Mouse (Mus musculus): Measurements from ENCODE around the gene Hgd. TPM values are rescaled to one million over a fixed set of nuclear protein-coding genes. Genes with fewer than 3 reads are reported as not detected.

The Hgd gene
- polyA plus RNA-seq, 1 experiment from 2014 or later: 0.34 TPM

DNA sequence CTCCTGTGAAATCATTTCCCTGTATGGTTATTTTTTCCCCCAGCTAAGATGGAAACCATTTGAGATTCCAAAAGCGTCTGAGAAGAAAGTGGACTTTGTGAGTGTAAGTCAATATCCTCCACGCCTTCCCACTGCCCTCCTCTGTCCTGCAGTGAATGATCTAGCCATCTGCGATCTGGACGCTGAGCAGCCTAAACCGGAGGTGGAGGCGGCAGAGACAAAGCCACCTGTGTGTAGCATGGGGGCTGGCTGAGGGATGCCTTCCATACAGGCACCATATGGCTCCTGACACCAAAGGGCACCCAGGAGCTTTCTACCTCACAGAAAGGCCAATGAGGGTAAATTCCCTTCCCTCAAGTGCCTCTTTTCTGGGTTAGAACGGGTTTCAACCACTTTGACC is 31.1 kb downstream of the Hgd start:
- Histone ChIP-seq H3K4me3 (ENCODE audit: low read depth, low read length) (no peak overlapping the region), H3K27ac (ENCODE audit: low read length) (no peak overlapping the region), H3K36me3 (ENCODE audit: control insufficient read depth, insufficient read depth, low read length) (no peaks in the 10 kb centered on the region), H3K9ac (ENCODE audit: low read depth, low read length) (no peak overlapping the region), H3K4me1 (ENCODE audit: control insufficient read depth, insufficient read depth, low read length) (peaks cover 14% of the 10 kb centered on the region), H3K9me3 (replicated peaks; ENCODE audit: control insufficient read depth, low read length, poor library complexity, severe bottlenecking) (no peaks in the 10 kb centered on the region), H3K4me2 (ENCODE audit: low read length) (no peak overlapping the region), H3K27me3 (ENCODE audit: control insufficient read depth, insufficient read depth, low read depth, low read length) (no peaks in the 10 kb centered on the region)
- 81% methylated on average over 7 of the region's 7 CpGs for WGBS
- no peak for ATAC-seq

DNA sequence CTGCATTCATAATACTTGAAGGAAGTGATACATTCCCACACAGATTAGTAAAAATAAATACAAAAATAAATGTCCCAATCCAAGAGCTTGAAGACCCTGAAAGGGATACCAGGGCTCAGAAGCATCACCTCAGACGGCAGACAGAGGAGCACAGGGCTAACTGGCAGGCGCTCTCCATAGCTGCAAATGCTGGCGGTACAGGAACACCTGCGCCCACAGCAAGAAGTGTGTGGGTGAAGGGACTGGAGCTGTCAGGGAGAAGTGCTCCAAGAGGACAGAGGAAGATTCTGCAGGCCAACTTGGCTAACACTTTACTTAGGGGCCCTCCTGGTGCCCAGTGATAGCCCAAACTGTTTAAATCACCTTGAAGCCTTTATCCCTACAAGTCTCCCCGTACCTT is 32.1 kb downstream of the Hgd start:
- ATAC-seq: no peak
- H3K9me3 ChIP-seq (replicated peaks; ENCODE audit: control insufficient read depth, low read length, poor library complexity, severe bottlenecking): no peaks in the 10 kb centered on the region
- H3K4me1 ChIP-seq (ENCODE audit: control insufficient read depth, insufficient read depth, low read length): peaks cover 14% of the 10 kb centered on the region
- no peaks in the 10 kb centered on the region for H3K27me3 ChIP-seq (ENCODE audit: control insufficient read depth, insufficient read depth, low read depth, low read length)
- H3K36me3 ChIP-seq (ENCODE audit: control insufficient read depth, insufficient read depth, low read length): no peaks in the 10 kb centered on the region
- no peak overlapping the region for H3K9ac ChIP-seq (ENCODE audit: low read depth, low read length)
- H3K27ac ChIP-seq (ENCODE audit: low read length): no peak overlapping the region
- WGBS: 89% methylated on average over 5 of the region's 5 CpGs
- no peak overlapping the region for H3K4me3 ChIP-seq (ENCODE audit: low read depth, low read length)
- H3K4me2 ChIP-seq (ENCODE audit: low read length): no peak overlapping the region

DNA sequence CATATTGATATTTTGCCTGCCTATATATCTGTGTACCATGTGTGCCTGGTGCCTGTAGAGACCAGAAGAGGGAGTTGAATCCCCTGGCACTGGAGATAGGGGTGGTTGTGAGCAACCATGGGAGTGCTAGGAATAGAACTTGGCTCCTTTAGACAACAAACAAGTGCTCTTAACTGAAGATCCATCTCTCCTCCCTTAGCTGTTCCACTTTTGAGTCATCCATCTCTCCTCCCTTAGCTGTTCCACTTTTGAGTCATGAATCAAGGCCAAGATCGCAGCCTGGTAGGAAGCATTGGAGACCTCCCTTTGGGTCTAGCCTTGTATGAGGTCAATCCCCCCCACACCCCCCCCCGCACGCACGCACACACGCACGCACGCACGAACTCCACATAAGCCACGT is 34.6 kb downstream of the Hgd start:
- ATAC-seq: no peak
- 87% methylated on average over 9 of the region's 9 CpGs for WGBS
- H3K4me1 ChIP-seq (ENCODE audit: control insufficient read depth, insufficient read depth, low read length): peaks cover 18% of the 10 kb centered on the region

DNA sequence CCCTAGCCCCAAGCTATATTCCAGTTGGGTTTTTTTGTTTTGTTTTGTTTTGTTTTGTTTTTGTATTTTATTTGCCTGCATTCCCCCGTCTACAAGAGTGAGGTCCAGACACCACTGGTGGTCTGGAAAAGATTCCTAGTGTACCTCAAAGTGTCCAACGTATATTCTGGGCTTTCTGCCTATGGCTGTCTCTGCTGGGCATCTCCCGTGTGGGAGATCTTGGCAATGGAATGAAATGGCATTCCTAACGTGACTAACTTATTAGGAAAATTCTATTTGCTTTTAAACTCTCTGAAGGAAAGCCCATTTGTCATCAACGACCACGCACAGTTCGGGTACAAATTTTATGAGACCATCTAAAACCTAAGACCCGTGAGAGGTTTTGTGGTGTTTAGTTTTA is 35.5 kb downstream of the Hgd start:
- no peaks in the 10 kb centered on the region for H3K27me3 ChIP-seq (ENCODE audit: control insufficient read depth, insufficient read depth, low read depth, low read length)
- H3K4me1 ChIP-seq (ENCODE audit: control insufficient read depth, insufficient read depth, low read length): peaks cover 12% of the 10 kb centered on the region
- no peak overlapping the region for H3K9ac ChIP-seq (ENCODE audit: low read depth, low read length)
- H3K9me3 ChIP-seq (replicated peaks; ENCODE audit: control insufficient read depth, low read length, poor library complexity, severe bottlenecking): no peaks in the 10 kb centered on the region
- no peaks in the 10 kb centered on the region for H3K36me3 ChIP-seq (ENCODE audit: control insufficient read depth, insufficient read depth, low read length)
- H3K4me3 ChIP-seq (ENCODE audit: low read depth, low read length): no peak overlapping the region
- H3K4me2 ChIP-seq (ENCODE audit: low read length): no peak overlapping the region
- H3K27ac ChIP-seq (ENCODE audit: low read length): no peak overlapping the region
- WGBS: 74% methylated on average over 8 of the region's 8 CpGs
- ATAC-seq: no peak

More for the DNA sequence above, 34.6 kb downstream of the Hgd start:
- Histone ChIP-seq H3K27ac (ENCODE audit: low read length) (no peak overlapping the region), H3K4me3 (ENCODE audit: low read depth, low read length) (no peak overlapping the region), H3K4me2 (ENCODE audit: low read length) (no peak overlapping the region), H3K36me3 (ENCODE audit: control insufficient read depth, insufficient read depth, low read length) (no peaks in the 10 kb centered on the region), H3K9ac (ENCODE audit: low read depth, low read length) (no peak overlapping the region), H3K9me3 (replicated peaks; ENCODE audit: control insufficient read depth, low read length, poor library complexity, severe bottlenecking) (no peaks in the 10 kb centered on the region), H3K27me3 (ENCODE audit: control insufficient read depth, insufficient read depth, low read depth, low read length) (no peaks in the 10 kb centered on the region)

DNA sequence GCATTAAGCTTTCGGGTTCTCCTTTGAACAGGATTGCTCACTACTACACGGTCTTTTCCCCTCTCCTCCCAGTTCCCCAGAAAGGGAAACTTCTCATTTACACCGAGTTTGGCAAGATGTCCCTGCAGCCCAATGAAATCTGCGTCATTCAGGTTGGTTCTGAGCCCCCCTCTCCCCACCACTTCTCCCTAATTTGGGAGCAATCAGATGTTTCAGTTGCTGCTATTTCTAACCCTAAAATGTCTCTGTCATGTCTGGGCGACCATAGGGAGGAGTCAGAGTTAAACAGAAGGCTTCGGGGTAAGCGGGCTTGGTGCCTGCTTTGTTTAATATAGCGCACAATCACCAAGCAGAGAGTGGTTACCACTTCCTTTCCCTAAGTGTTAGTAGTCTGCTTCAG is 36.2 kb downstream of the Hgd start:
- no peak overlapping the region for H3K4me3 ChIP-seq (ENCODE audit: low read depth, low read length)
- no peak overlapping the region for H3K9ac ChIP-seq (ENCODE audit: low read depth, low read length)
- ATAC-seq: no peak
- 73% methylated on average over 8 of the region's 8 CpGs for WGBS
- no peak overlapping the region for H3K4me2 ChIP-seq (ENCODE audit: low read length)
- peaks cover 9% of the 10 kb centered on the region for H3K4me1 ChIP-seq (ENCODE audit: control insufficient read depth, insufficient read depth, low read length)
- H3K36me3 ChIP-seq (ENCODE audit: control insufficient read depth, insufficient read depth, low read length): no peaks in the 10 kb centered on the region
- H3K9me3 ChIP-seq (replicated peaks; ENCODE audit: control insufficient read depth, low read length, poor library complexity, severe bottlenecking): no peaks in the 10 kb centered on the region
- no peaks in the 10 kb centered on the region for H3K27me3 ChIP-seq (ENCODE audit: control insufficient read depth, insufficient read depth, low read depth, low read length)
- no peak overlapping the region for H3K27ac ChIP-seq (ENCODE audit: low read length)

DNA sequence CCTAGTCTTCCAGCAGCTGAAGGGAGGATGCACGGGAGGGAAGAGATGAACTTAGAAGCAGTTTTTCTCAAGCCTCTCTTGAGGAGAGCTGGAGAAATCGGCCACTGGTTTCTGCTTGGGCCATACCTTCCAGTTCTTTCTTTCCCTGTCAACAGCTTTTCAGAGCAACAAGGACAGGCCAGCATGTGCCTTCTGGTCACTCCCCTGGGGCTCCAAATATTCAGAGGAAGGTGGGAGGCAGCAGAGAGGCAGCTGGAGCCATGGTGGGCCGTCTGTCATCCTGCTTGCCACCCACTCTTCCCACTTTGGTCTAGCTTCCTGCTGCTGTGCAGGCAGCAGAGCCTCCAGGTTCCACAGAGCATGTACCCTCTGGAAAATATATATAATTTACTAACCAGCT is 37.7 kb downstream of the Hgd start:
- Histone ChIP-seq H3K27me3 (ENCODE audit: control insufficient read depth, insufficient read depth, low read depth, low read length) (no peaks in the 10 kb centered on the region), H3K27ac (ENCODE audit: low read length) (no peak overlapping the region), H3K4me1 (ENCODE audit: control insufficient read depth, insufficient read depth, low read length) (peaks cover 12% of the 10 kb centered on the region), H3K4me2 (ENCODE audit: low read length) (no peak overlapping the region), H3K9ac (ENCODE audit: low read depth, low read length) (no peak overlapping the region), H3K4me3 (ENCODE audit: low read depth, low read length) (no peak overlapping the region), H3K36me3 (ENCODE audit: control insufficient read depth, insufficient read depth, low read length) (no peaks in the 10 kb centered on the region), H3K9me3 (replicated peaks; ENCODE audit: control insufficient read depth, low read length, poor library complexity, severe bottlenecking) (no peaks in the 10 kb centered on the region)
- WGBS: 24% methylated on average over 3 of the region's 3 CpGs
- no peak for ATAC-seq

DNA sequence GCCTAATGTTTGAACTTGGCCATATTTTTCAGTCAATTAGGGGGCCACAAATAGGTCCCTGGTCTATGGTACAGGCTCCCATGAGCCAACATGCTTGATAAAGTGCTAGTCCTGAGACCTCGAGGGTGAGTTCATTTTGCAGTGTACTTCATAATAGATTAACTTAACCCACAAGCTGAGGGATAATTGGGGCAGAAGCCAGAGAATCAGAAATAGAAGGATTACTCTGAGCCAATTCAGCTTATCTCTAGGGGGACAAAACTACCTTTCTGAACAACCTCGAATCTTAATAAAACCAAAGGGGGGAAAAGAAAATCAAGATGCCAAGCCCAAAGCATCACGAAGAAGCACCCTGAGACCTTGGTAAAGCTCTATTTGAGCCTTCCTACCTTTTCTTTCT is 42.5 kb downstream of the Hgd start:
- H3K4me2 ChIP-seq (ENCODE audit: low read length): no peak overlapping the region
- no peaks in the 10 kb centered on the region for H3K9me3 ChIP-seq (replicated peaks; ENCODE audit: control insufficient read depth, low read length, poor library complexity, severe bottlenecking)
- 42% methylated on average over 3 of the region's 3 CpGs for WGBS
- no peak overlapping the region for H3K9ac ChIP-seq (ENCODE audit: low read depth, low read length)
- peaks cover 16% of the 10 kb centered on the region for H3K4me1 ChIP-seq (ENCODE audit: control insufficient read depth, insufficient read depth, low read length)
- H3K27ac ChIP-seq (ENCODE audit: low read length): no peak overlapping the region
- ATAC-seq: no peak
- H3K36me3 ChIP-seq (ENCODE audit: control insufficient read depth, insufficient read depth, low read length): no peaks in the 10 kb centered on the region
- H3K27me3 ChIP-seq (ENCODE audit: control insufficient read depth, insufficient read depth, low read depth, low read length): no peaks in the 10 kb centered on the region
- no peak overlapping the region for H3K4me3 ChIP-seq (ENCODE audit: low read depth, low read length)

DNA sequence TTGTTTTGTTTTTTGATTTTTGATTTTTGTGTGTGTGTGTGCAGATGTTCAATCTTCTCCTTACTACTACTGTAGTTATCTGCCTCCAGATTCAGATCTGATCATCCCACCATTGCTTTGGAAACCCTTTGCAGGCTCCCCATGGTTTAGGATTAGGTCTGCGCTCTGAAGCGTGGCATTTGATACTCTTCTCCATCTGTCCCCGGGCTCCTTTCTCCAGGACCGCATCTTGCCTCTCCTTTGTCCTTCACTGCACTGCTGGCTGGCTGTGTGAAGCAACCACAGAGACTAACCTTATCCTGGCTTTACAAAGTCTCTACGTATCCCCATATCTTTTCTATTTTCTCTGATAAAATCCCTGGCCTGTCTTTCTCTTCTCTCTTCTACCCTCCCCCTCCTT is 43.0 kb downstream of the Hgd start:
- Histone ChIP-seq H3K27ac (ENCODE audit: low read length) (no peak overlapping the region), H3K4me3 (ENCODE audit: low read depth, low read length) (no peak overlapping the region), H3K4me1 (ENCODE audit: control insufficient read depth, insufficient read depth, low read length) (peaks cover 13% of the 10 kb centered on the region), H3K9me3 (replicated peaks; ENCODE audit: control insufficient read depth, low read length, poor library complexity, severe bottlenecking) (no peaks in the 10 kb centered on the region), H3K9ac (ENCODE audit: low read depth, low read length) (no peak overlapping the region), H3K4me2 (ENCODE audit: low read length) (no peak overlapping the region), H3K27me3 (ENCODE audit: control insufficient read depth, insufficient read depth, low read depth, low read length) (no peaks in the 10 kb centered on the region), H3K36me3 (ENCODE audit: control insufficient read depth, insufficient read depth, low read length) (no peaks in the 10 kb centered on the region)
- ATAC-seq: no peak
- WGBS: 22% methylated on average over 5 of the region's 5 CpGs

DNA sequence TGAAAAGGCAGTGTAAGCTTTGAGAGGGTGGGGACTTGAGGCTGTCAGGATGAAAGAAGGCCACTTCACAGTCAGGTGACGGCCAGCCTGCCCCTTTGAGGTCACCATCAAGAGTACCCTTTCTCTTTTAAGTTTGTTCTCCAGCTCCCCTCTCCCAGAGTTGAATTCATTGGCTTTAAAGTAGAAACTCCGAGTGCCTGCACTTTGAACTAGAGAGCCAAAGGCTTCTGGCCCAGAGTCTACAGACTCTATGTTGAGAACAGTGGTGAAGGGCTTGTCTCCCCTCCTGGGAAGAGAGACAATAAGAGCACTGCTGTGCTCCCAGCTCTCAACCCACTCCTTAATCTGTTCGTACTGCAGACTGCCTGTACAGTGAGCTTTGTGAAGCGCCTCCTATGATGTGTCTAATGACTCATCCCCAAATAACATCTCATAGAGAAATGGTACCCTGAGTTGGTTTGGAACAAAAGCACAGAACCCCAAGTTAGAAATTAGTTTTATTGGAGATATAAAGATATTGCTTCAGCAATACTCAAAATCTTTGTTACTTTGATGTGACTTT is 46.5 kb downstream of the Hgd start:
- 38% methylated on average over 4 of the region's 4 CpGs for WGBS
- Histone ChIP-seq H3K4me2 (ENCODE audit: low read length) (no peak overlapping the region), H3K9ac (ENCODE audit: low read depth, low read length) (no peak overlapping the region), H3K4me1 (ENCODE audit: control insufficient read depth, insufficient read depth, low read length) (peaks cover 13% of the 10 kb centered on the region), H3K36me3 (ENCODE audit: control insufficient read depth, insufficient read depth, low read length) (no peaks in the 10 kb centered on the region), H3K27me3 (ENCODE audit: control insufficient read depth, insufficient read depth, low read depth, low read length) (no peaks in the 10 kb centered on the region), H3K9me3 (replicated peaks; ENCODE audit: control insufficient read depth, low read length, poor library complexity, severe bottlenecking) (no peaks in the 10 kb centered on the region), H3K27ac (ENCODE audit: low read length) (no peak overlapping the region), H3K4me3 (ENCODE audit: low read depth, low read length) (no peak overlapping the region)
- ATAC-seq: peak; percentile 47; the same call in 1 of the 2 replicates

Data from midbrain, embryonic 16.5 days (tissue).